Mouse (Mus musculus): ENCODE measurements at regions not wholly inside any gene's neighbourhood (a gene's known extent, or its start where the extent isn't known, plus 50 kb on each side); places are given as distances from the start of the nearest gene placed in this dataset.

GRCm38 (mm10) chr10:17618024-17618423 lies 105.0 kb upstream of the Cited2 start:
- DNase-seq, result no peak

- DNase-seq, result no peak
Measured at GRCm38 (mm10) chr10:17619617-17620016, 103.4 kb upstream of the Cited2 start.

GRCm38 (mm10) chr10:17621703-17622385 lies 101.2 kb upstream of the Cited2 start:
- DNase-seq, result no peak

GRCm38 (mm10) chr10:17622802-17623201 lies 100.2 kb upstream of the Cited2 start:
- no peak for DNase-seq

GRCm38 (mm10) chr10:17629709-17630108 lies 93.3 kb upstream of the Cited2 start:
- DNase-seq, result no peak

GRCm38 (mm10) chr10:17630861-17631581 lies 92.0 kb upstream of the Cited2 start:
- DNase-seq, result no peak

GRCm38 (mm10) chr10:17631817-17632216 lies 91.2 kb upstream of the Cited2 start:
- DNase-seq, result no peak

GRCm38 (mm10) chr10:17632959-17633674 lies 89.9 kb upstream of the Cited2 start:
- DNase-seq, result no peak

- no peak for DNase-seq
Measured at GRCm38 (mm10) chr10:17645363-17645762, 77.7 kb upstream of the Cited2 start.

- DNase-seq, result no peak
Measured at GRCm38 (mm10) chr10:17646391-17646790, 76.6 kb upstream of the Cited2 start.

GRCm38 (mm10) chr10:17648077-17648476 lies 74.9 kb upstream of the Cited2 start:
- DNase-seq, result no peak

GRCm38 (mm10) chr10:17650997-17651750 lies 71.8 kb upstream of the Cited2 start:
- DNase-seq, result no peak

GRCm38 (mm10) chr10:17653325-17653724 lies 69.7 kb upstream of the Cited2 start:
- no peak for DNase-seq

- no peak for DNase-seq
Measured at GRCm38 (mm10) chr10:17653785-17654184, 69.2 kb upstream of the Cited2 start.

- DNase-seq, result no peak
Measured at GRCm38 (mm10) chr10:17654308-17654858, 68.6 kb upstream of the Cited2 start.

GRCm38 (mm10) chr10:17655459-17656051 lies 67.5 kb upstream of the Cited2 start:
- DNase-seq, result no peak

- DNase-seq, result no peak
Measured at GRCm38 (mm10) chr10:17656305-17656704, 66.7 kb upstream of the Cited2 start.

- no peak for DNase-seq
Measured at GRCm38 (mm10) chr10:17656872-17657482, 66.0 kb upstream of the Cited2 start.

- no peak for DNase-seq
Measured at GRCm38 (mm10) chr10:17659575-17659974, 63.4 kb upstream of the Cited2 start.

- no peak for DNase-seq
Measured at GRCm38 (mm10) chr10:17660836-17661452, 62.1 kb upstream of the Cited2 start.

GRCm38 (mm10) chr10:17666089-17666488 lies 56.9 kb upstream of the Cited2 start:
- DNase-seq, result peak; percentile 17 to 20
